Mouse (Mus musculus) kidney, postnatal 10 days (tissue): Measurements from ENCODE around the gene Prl3d3.
"Not testable (repeated sequence)": the region's sequence is repeated elsewhere in the genome, so short reads cannot be mapped to it uniquely, and the experiment has no call there.

ENCODE experiments used
- DNase-seq: peaks from one replicate; pipeline ENCODE4 v3.0.0; 2021; ENCODE audit warnings: mixed read lengths

Prl3d3 gene

GRCm38 (mm10) chr13:27156490-27156889 lies at the start of gene Prl3d3:
TSS of gene Prl3d3 (plus strand) at chr13:27156790.
- DNase-seq = not testable (repeated sequence)

DNA sequence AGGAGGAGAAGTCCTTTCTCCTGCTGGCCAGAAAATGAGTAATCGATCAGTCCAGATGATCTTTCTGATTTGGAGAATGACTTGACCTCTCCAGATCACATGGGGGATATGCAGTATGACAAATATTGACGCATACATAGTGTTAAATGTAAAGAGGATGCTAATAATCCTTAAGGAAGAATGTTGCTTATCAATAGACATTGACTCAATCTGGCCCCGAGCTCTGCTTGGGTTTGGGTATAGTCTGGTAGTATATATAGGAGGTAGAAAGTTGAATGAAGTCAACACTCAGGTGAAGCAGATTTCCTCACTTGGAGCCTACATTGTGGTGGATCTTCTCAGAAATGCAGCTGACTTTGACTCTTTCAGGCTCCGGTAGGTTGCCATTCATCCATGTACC lies 35.2 kb upstream of the Prl3d3 start, which contains the start of gene Prl3d2:
TSS of gene Prl3d2 (plus strand) at position 301 of the 400 bp plus-strand sequence.
- DNase-seq = not testable (repeated sequence)

- DNase-seq = no peak
These were observed 8.3 kb upstream of the Prl3d3 start for GRCm38 (mm10) chr13:27148264-27148663.

DNA sequence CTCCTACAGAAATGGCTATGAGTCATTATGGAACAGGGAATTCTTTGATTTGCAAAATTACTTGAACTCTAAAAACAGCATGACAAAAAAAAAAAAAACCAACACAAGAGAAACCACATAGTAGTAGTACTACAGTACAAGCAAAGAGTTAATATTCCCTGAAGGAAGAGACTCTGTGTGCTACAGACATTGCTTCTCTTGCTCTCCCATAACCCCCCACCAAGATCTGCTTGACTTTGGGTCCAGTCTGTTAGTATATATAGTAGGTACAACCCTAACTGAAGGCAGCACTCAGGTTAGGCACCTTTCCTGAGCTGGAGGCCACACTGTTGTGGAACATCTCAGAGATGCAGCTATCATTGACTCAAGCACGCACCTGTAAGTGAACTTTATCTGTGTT lies 39.8 kb downstream of the Prl3d3 start, which contains the start of gene Prl3c1:
TSS of gene Prl3c1 (plus strand) at position 301 of the 400 bp plus-strand sequence.
- DNase-seq = no peak
